Mouse (Mus musculus) ovary, postnatal 36 days (tissue): ENCODE results near the gene Fstl3.

Experiments used
- DNase-seq: peaks from one replicate; pipeline ENCODE4 v3.0.0; 2022; ENCODE audit warnings: low spot score, mixed read lengths

The Fstl3 gene

GRCm38 (mm10) chr10:79814271-79814842 is 37.3 kb downstream of the Fstl3 start:
- no peak for DNase-seq

DNA sequence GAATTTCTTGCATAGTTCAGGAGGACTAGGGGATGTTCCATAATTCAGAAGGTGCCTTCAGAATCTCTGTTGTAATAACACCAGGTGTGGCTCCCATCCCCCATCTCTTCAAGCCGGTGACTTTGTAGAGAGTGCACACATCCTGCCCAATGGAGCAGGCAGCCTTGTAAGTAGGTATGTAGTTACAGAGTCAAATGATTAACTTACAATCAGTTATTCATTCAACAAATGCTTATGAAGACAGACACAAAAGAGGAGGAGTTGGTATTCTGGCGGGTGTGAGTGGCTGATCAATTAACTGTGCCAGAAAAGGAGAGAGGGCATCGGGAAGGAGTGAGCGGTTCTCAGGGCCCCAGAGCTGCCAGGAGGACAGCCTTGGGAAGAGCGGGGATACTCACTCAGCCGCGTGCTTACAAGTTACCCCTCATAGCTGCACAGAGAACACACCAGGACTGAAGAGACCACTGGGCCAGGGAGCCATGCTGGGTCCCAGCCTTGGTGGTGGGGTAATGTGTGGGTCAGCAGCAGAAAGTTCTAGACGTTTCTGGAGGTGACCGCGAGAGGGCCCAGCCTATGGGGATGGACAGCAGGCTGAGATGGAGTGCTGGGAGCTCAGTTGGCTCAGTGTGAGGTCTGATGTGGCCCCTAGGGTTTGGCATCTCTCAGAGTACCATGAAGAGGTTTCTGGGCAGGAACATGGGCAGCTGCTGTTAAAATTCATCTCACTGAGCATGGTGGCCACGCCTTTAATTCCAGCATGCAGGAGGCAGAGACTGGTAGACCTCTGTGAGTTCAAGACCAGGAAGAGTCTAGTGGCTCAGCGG is 38.8 kb downstream of the Fstl3 start:
- no peak for DNase-seq

DNA sequence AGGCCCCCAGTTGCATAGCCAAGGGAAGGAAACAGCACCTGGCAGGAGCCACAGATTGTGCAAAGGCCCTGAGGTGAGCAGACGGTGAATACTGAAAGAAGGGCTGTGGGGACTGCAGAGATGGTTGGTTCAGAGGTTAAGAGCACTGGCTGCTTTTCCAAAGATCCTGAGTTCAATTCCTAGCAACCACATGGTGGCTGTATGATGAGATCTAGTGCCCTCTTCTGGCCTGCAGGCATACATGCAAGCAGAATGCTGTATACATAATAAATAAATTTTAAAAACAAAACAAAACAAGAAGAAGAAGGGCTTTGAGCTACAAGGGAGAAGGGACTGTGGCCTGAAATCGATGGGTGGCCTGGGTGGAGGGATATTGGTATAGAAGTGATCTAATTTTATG is 40.0 kb downstream of the Fstl3 start:
- DNase-seq = no peak

DNA sequence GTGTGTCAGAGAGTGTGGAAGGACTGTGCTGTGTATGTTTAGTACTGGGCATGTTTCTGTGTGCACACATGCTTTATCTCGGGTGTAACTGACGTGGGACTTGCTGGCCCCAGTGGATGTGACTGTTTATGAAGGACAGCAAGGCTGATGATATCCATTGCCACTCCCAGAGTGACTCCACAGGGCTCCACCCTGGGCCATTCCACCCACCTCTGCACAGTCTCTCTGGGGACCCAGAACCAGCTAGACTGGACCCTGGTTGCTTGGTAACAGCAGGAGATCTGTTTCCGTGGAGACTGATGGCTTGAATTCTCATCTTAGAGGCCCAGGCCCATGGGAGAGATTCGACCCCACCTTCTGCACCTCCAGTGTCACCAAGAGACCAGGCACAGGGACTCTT is 41.2 kb downstream of the Fstl3 start:
- no peak for DNase-seq

GRCm38 (mm10) chr10:79819606-79820005 is 42.5 kb downstream of the Fstl3 start:
- no peak for DNase-seq

GRCm38 (mm10) chr10:79820277-79820676 is 43.2 kb downstream of the Fstl3 start:
- no peak for DNase-seq

DNA sequence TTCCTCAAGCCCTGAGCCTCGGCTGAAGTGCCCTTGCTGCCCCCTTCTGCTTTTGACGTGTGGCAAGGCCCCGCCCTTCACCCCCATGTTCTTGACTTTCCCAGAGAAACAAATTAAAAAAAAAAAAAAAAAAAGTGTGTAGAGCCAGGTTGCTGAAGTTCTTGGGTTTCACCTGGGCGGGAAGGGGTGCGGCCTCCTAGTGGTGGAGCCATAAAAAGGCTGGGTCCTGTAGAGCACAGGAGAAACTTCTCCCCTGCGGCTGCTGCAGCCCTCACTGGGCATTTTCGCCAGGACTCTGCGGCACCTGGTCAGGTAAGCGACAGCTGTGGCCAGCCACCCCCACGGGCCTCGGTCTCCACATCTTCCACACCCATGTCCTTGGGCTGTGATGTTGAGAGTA is 43.7 kb downstream of the Fstl3 start, which contains the start of gene Misp:
TSS of gene Misp (plus strand) at position 208 of the 400 bp plus-strand sequence.
- no peak for DNase-seq

DNA sequence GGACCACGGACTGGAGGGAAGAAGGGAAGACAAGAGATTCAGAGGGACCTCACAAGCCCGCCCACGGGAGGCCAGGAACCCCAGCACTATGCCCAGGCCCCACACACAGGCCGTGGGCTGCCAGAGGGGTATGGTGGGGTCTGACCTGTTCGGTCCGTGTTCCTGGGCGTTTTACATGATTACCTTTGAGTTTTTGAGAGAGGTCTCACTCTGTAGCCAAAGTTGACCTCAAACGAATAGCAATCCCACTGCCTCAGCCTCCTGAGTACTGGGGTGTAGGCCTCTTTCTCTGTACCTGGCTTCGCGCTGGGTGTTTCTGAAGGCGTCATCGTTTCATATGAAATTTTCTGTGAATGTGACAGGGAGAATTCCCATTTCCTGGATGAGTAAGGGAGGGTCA is 44.7 kb downstream of the Fstl3 start:
- DNase-seq = no peak

GRCm38 (mm10) chr10:79822372-79822771 is 45.3 kb downstream of the Fstl3 start:
- peak; percentile 45 for DNase-seq

GRCm38 (mm10) chr10:79823011-79823410 is 45.9 kb downstream of the Fstl3 start:
- DNase-seq = no peak

- no peak for DNase-seq
Measured at GRCm38 (mm10) chr10:79824413-79824812, 47.3 kb downstream of the Fstl3 start.

GRCm38 (mm10) chr10:79831583-79831982 is 54.5 kb downstream of the Fstl3 start:
- DNase-seq = no peak
